ENCODE assay signal across 10 mouse cellular contexts in the genomic region with DNA sequence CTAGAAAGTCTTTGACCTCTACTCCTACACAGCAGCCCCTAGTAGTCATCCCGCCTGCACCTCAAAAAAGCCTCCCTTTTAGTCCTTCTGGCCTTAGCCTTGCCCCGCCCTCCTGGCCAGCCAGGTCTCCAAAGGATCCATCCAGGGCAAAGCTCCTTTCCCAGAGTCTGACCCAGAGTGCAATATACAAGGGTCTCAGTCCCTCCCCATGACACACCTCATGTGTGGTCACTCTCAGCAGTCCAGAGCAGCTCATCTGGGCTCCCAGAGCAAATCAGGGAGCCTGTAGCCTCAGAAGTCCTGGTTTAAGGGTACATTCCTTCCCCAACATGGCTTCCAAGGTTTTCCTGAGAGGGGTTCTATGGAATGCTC. TPM values are rescaled to one million over a fixed set of nuclear protein-coding genes. Genes with fewer than 3 reads are reported as not detected.
A peak's percentile ranks its signal among the peaks of the same experiment; 100 is the strongest.
DNase-seq lines count a peak whose midpoint lies in the region; ATAC-seq and TF ChIP-seq lines count a peak whose summit lies in the region.
"Had no signal": no experiment of that assay in that cellular context is flagged by ENCODE, and none has a peak within 500 bp of the region (broad histone marks: within the 10 kb centered on the region; RNA-seq: fewer than 3 reads in every experiment).

No protein-coding gene starts in this region.

- no peak for DNase-seq in heart, postnatal 14 days
- no peak for DNase-seq in ES-E14 (ENCODE audit: low read depth, low spot score)
- DNase-seq in hindbrain, embryonic 11.5 days (ENCODE audit: low spot score), result no peak
- no peak for DNase-seq in cerebellum, adult 18-20 months
- DNase-seq in retina, embryonic 14.5 days (ENCODE audit: low spot score), result no peak
- DNase-seq: cerebellum, adult 8-10 months; lung, adult 2 months had no signal

- peaks cover 8 to 12% of the 10 kb centered on the region in 2 experiments for H3K4me1 ChIP-seq in heart, embryonic 14.5 days (ENCODE audit: control insufficient read depth in 2 of 2, insufficient read depth in 2 of 2, low read length in 2 of 2)
- H3K4me1 ChIP-seq in ES-E14 (ENCODE audit: control insufficient read depth in 2 of 2, insufficient read depth in 2 of 2, low read length in 2 of 2, poor library complexity in 1 of 2), result peaks cover 4 to 9% of the 10 kb centered on the region in 2 experiments; a peak in 2 of 4 replicates
- peaks cover 7% of the 10 kb centered on the region for H3K4me1 ChIP-seq in hindbrain, embryonic 11.5 days (replicated peaks; ENCODE audit: control insufficient read depth, insufficient read depth, low read length)
- H3K4me1 ChIP-seq in midbrain, embryonic 13.5 days (replicated peaks), result peaks cover 15% of the 10 kb centered on the region

- no peaks in the 10 kb centered on the region for H3K36me3 ChIP-seq in heart, embryonic 14.5 days (ENCODE audit: control insufficient read depth, insufficient read depth, low read length)
- H3K36me3 ChIP-seq in ES-E14 (ENCODE audit: control insufficient read depth, insufficient read depth, low read length, poor library complexity, severe bottlenecking), result no peaks in the 10 kb centered on the region
- no peaks in the 10 kb centered on the region for H3K36me3 ChIP-seq in hindbrain, embryonic 11.5 days (ENCODE audit: control insufficient read depth, insufficient read depth, low read length)
- no peaks in the 10 kb centered on the region for H3K36me3 ChIP-seq in midbrain, embryonic 13.5 days

- 0 out of 4 replicates have a peak overlapping the region, but pooled peaks of 1 of the 2 experiments have one; percentile 1 for H3K4me3 ChIP-seq in heart, embryonic 14.5 days (ENCODE audit: control insufficient read depth in 1 of 2, insufficient read depth in 1 of 2, low read depth in 1 of 2, low read length in 2 of 2)
- H3K4me3 ChIP-seq in ES-E14 (ENCODE audit: insufficient read depth in 1 of 2, low read depth in 1 of 2, low read length in 2 of 2, poor library complexity in 1 of 2, severe bottlenecking in 1 of 2), result 0 out of 4 replicates have a peak overlapping the region, but pooled peaks have one; percentile 15 to 19
- no peak overlapping the region for H3K4me3 ChIP-seq in hindbrain, embryonic 11.5 days (ENCODE audit: low read depth, low read length)
- no peak overlapping the region; the same call in 1 of the 2 replicates for H3K4me3 ChIP-seq in midbrain, embryonic 13.5 days (replicated peaks)

- peak overlapping the region; percentile 36 for H3K4me2 ChIP-seq in heart, embryonic 14.5 days (ENCODE audit: low read length)
- H3K4me2 ChIP-seq in hindbrain, embryonic 11.5 days (replicated peaks; ENCODE audit: low read depth, low read length), result no peak overlapping the region
- H3K4me2 ChIP-seq in midbrain, embryonic 13.5 days (replicated peaks), result peak overlapping the region; percentile 32

- intact Hi-C loops in heart, postnatal 14 days (cut with DNase I), result no loop called here

- 58% methylated on average over 2 of the region's 2 CpGs for WGBS in heart, embryonic 14.5 days
- 40% methylated on average over 2 of the region's 2 CpGs for WGBS in hindbrain, embryonic 11.5 days
- 40% methylated on average over 2 of the region's 2 CpGs for WGBS in midbrain, embryonic 13.5 days

- H3K9ac ChIP-seq in heart, embryonic 14.5 days (ENCODE audit: low read length), result no peak overlapping the region; the same call in 1 of the 2 replicates
- H3K9ac ChIP-seq in ES-E14 (ENCODE audit: insufficient read depth, low read depth, low read length, poor library complexity, severe bottlenecking), result peak overlapping the region; percentile 7; the same call in 1 of the 2 replicates
- peak overlapping the region; percentile 15; the same call in 1 of the 2 replicates for H3K9ac ChIP-seq in hindbrain, embryonic 11.5 days (ENCODE audit: low read depth, low read length)
- 0 out of 2 replicates have a peak overlapping the region, but pooled peaks have one; percentile 39 for H3K9ac ChIP-seq in midbrain, embryonic 13.5 days (replicated peaks)

- peaks cover 14% of the 10 kb centered on the region for H3K27me3 ChIP-seq in heart, embryonic 14.5 days (ENCODE audit: control insufficient read depth, insufficient read depth, low read length)
- peaks cover 2% of the 10 kb centered on the region; the same call in 1 of the 2 replicates for H3K27me3 ChIP-seq in hindbrain, embryonic 11.5 days (ENCODE audit: control insufficient read depth, insufficient read depth, low read length)
- H3K27me3 ChIP-seq in midbrain, embryonic 13.5 days, result no peaks in the 10 kb centered on the region; the same call in 1 of the 2 replicates

- no peak; the same call in 1 of the 2 replicates for ATAC-seq in heart, embryonic 14.5 days (ENCODE audit: insufficient number of reproducible peaks, insufficient read depth, low FRiP score, low read depth)
- ATAC-seq in hindbrain, embryonic 11.5 days (ENCODE audit: low FRiP score), result no peak; the same call in none of the 2 replicates
- peak; percentile 32 for ATAC-seq in midbrain, embryonic 13.5 days
- no peak for ATAC-seq in cerebellum, adult (ENCODE audit: insufficient number of reproducible peaks, low FRiP score, low TSS enrichment)

- H3K27ac ChIP-seq in heart, embryonic 14.5 days (replicated peaks in 1 of 2; ENCODE audit: control insufficient read depth in 1 of 2, insufficient read depth in 1 of 2, low read depth in 2 of 2, low read length in 2 of 2), result no peak overlapping the region
- H3K27ac ChIP-seq in ES-E14 (ENCODE audit: insufficient read depth, low read depth, low read length, poor library complexity, severe bottlenecking), result no peak overlapping the region
- peak overlapping the region; percentile 10; the same call in 1 of the 2 replicates for H3K27ac ChIP-seq in hindbrain, embryonic 11.5 days (ENCODE audit: low read depth, low read length)
- H3K27ac ChIP-seq in midbrain, embryonic 13.5 days, result no peak overlapping the region

- H3K9me3 ChIP-seq in heart, embryonic 14.5 days (ENCODE audit: control insufficient read depth, low read length), result no peaks in the 10 kb centered on the region
- no peaks in the 10 kb centered on the region for H3K9me3 ChIP-seq in ES-E14 (ENCODE audit: control insufficient read depth, insufficient read depth, low read depth, low read length)
- H3K9me3 ChIP-seq in hindbrain, embryonic 11.5 days (ENCODE audit: control insufficient read depth, low read length), result no peaks in the 10 kb centered on the region
- H3K9me3 ChIP-seq in midbrain, embryonic 13.5 days, result no peaks in the 10 kb centered on the region

- in situ Hi-C loops in ES-E14 (cut with MboI; ENCODE audit: low sequenced_read_pairs in 2 of 2, unreplicated experiment in 2 of 2), result no loop called here

TF ChIP-seq in ES-E14, 5 proteins besides CTCF, POLR2A, EP300 and RAD21:
- TF ChIP-seq HCFC1 (IDR thresholded peaks at IDR 0.05; ENCODE audit: borderline replicate concordance, insufficient read depth, low read length) (no peak), MAFK (IDR thresholded peaks at IDR 0.05; ENCODE audit: insufficient read depth, low read depth, low read length) (no peak), ZC3H11A (IDR thresholded peaks at IDR 0.05; ENCODE audit: borderline replicate concordance, low read depth, low read length) (no peak), CHD2 (IDR thresholded peaks at IDR 0.05; ENCODE audit: low read depth, low read length) (no peak), ZNF384 (IDR thresholded peaks at IDR 0.05; ENCODE audit: low read depth, low read length) (no peak)

RNA-seq across cellular contexts. Expression of a gene that starts 5.3 kb away (rescaled TPM):
- not detected in 2 replicates for polyA plus RNA-seq in heart, embryonic 14.5 days (2014; fragmentation: Nextera tagmentation; extraction: Ambion mirVana)
- not detected for total RNA-seq in heart, postnatal 14 days (2021)
- 0.13 and 0.21 TPM in 2 replicates for total RNA-seq in ES-E14 (2012; rRNA removed)
- 0.14 TPM in 1 of 2 replicates, not detected in the other for polyA plus RNA-seq in hindbrain, embryonic 11.5 days (2014; fragmentation: Nextera tagmentation; extraction: Ambion mirVana)
- 0.07 and 0.08 TPM in 2 replicates for polyA plus RNA-seq in midbrain, embryonic 13.5 days (2015; fragmentation: Nextera tagmentation; extraction: Ambion mirVana)
- polyA plus RNA-seq: lung, adult 2 months had no signal

RNA-seq across cellular contexts. Expression of a gene that starts 10.5 kb away (rescaled TPM):
- polyA plus RNA-seq in heart, embryonic 14.5 days (2014; fragmentation: Nextera tagmentation; extraction: Ambion mirVana), result 5.0 and 6.3 TPM in 2 replicates
- 10 to 100 TPM; 70.2 to 72.5 TPM for total RNA-seq in heart, postnatal 14 days (2021)
- 0.18 and 0.53 TPM in 2 replicates for total RNA-seq in ES-E14 (2012; rRNA removed)
- polyA plus RNA-seq in hindbrain, embryonic 11.5 days (2014; fragmentation: Nextera tagmentation; extraction: Ambion mirVana), result 0.20 and 0.33 TPM in 2 replicates
- polyA plus RNA-seq in midbrain, embryonic 13.5 days (2015; fragmentation: Nextera tagmentation; extraction: Ambion mirVana), result 0.17 TPM in 1 of 2 replicates, not detected in the other

RNA-seq across cellular contexts. Expression of a gene that starts 24.3 kb away (rescaled TPM):
- polyA plus RNA-seq in heart, embryonic 14.5 days (2014; fragmentation: Nextera tagmentation; extraction: Ambion mirVana), result 0.05 and 0.07 TPM in 2 replicates
- total RNA-seq in heart, postnatal 14 days (2021), result not detected
- 0.40 and 0.69 TPM in 2 replicates for total RNA-seq in ES-E14 (2012; rRNA removed)
- 1.0 and 1.9 TPM in 2 replicates for polyA plus RNA-seq in hindbrain, embryonic 11.5 days (2014; fragmentation: Nextera tagmentation; extraction: Ambion mirVana)
- 0.17 and 0.20 TPM in 2 replicates for polyA plus RNA-seq in midbrain, embryonic 13.5 days (2015; fragmentation: Nextera tagmentation; extraction: Ambion mirVana)

RNA-seq across cellular contexts. Expression of a gene that starts 26.0 kb away (rescaled TPM):
- polyA plus RNA-seq in heart, embryonic 14.5 days (2014; fragmentation: Nextera tagmentation; extraction: Ambion mirVana), result 57.4 and 60.8 TPM in 2 replicates
- total RNA-seq in heart, postnatal 14 days (2021), result 10 to 100 TPM; 44.0 to 45.7 TPM
- total RNA-seq in ES-E14 (2012; rRNA removed), result 139 and 171 TPM in 2 replicates
- 121 and 136 TPM in 2 replicates for polyA plus RNA-seq in hindbrain, embryonic 11.5 days (2014; fragmentation: Nextera tagmentation; extraction: Ambion mirVana)
- 98.2 and 103 TPM in 2 replicates for polyA plus RNA-seq in midbrain, embryonic 13.5 days (2015; fragmentation: Nextera tagmentation; extraction: Ambion mirVana)

RNA-seq across cellular contexts. Expression of a gene that starts 35.2 kb away (rescaled TPM):
- 8.6 and 8.9 TPM in 2 replicates for polyA plus RNA-seq in heart, embryonic 14.5 days (2014; fragmentation: Nextera tagmentation; extraction: Ambion mirVana)
- total RNA-seq in heart, postnatal 14 days (2021), result 10 to 100 TPM; 12.4 to 14.3 TPM
- 23.0 and 23.7 TPM in 2 replicates for total RNA-seq in ES-E14 (2012; rRNA removed)
- 8.6 and 8.7 TPM in 2 replicates for polyA plus RNA-seq in hindbrain, embryonic 11.5 days (2014; fragmentation: Nextera tagmentation; extraction: Ambion mirVana)
- 17.8 and 18.6 TPM in 2 replicates for polyA plus RNA-seq in midbrain, embryonic 13.5 days (2015; fragmentation: Nextera tagmentation; extraction: Ambion mirVana)

Comparison
In these comparisons a context has a peak if more than half of its experiments do, and no peak if none do; other contexts are left out.
1. H3K4me3 ChIP-seq: peak in ES-E14 (2 of 2); none in hindbrain, embryonic 11.5 days (single experiment) and midbrain, embryonic 13.5 days (single experiment).